Mouse (Mus musculus): Measurements from ENCODE around the gene Cdh7. TPM values are rescaled to one million over a fixed set of nuclear protein-coding genes. Genes with fewer than 3 reads are reported as not detected.

The Cdh7 gene
- polyA plus RNA-seq, 1 experiment from 2014 or later, result 6.0 TPM

GRCm38 (mm10) chr1:109985468-109985867 lies 3.2 kb downstream of the Cdh7 start:
- H3K4me2 ChIP-seq (ENCODE audit: low read depth), result no peak overlapping the region
- no peaks in the 10 kb centered on the region for H3K36me3 ChIP-seq (ENCODE audit: control insufficient read depth, insufficient read depth, low read length)
- no peaks in the 10 kb centered on the region for H3K9me3 ChIP-seq (ENCODE audit: control insufficient read depth, low read length)
- no peak overlapping the region for H3K27ac ChIP-seq (ENCODE audit: low read depth, low read length)
- H3K4me3 ChIP-seq (ENCODE audit: low read depth, low read length), result no peak overlapping the region
- WGBS, result 18% methylated on average over 1 of the region's 1 CpGs
- peak; percentile 55 for DNase-seq (ENCODE audit: low spot score)
- ATAC-seq (ENCODE audit: insufficient read depth, low FRiP score, low TSS enrichment), result peak; percentile 29
- H3K9ac ChIP-seq (ENCODE audit: low read length), result no peak overlapping the region
- no peaks in the 10 kb centered on the region for H3K4me1 ChIP-seq (ENCODE audit: control insufficient read depth, insufficient read depth, low read length)
- H3K27me3 ChIP-seq (ENCODE audit: control insufficient read depth, insufficient read depth, low read length), result no peaks in the 10 kb centered on the region

GRCm38 (mm10) chr1:109989541-109989940 lies 7.3 kb downstream of the Cdh7 start:
- Histone ChIP-seq H3K36me3 (ENCODE audit: control insufficient read depth, insufficient read depth, low read length) (no peaks in the 10 kb centered on the region), H3K4me3 (ENCODE audit: low read depth, low read length) (no peak overlapping the region), H3K9me3 (ENCODE audit: control insufficient read depth, low read length) (no peaks in the 10 kb centered on the region), H3K4me1 (ENCODE audit: control insufficient read depth, insufficient read depth, low read length) (no peaks in the 10 kb centered on the region), H3K27ac (ENCODE audit: low read depth, low read length) (no peak overlapping the region), H3K27me3 (ENCODE audit: control insufficient read depth, insufficient read depth, low read length) (no peaks in the 10 kb centered on the region), H3K9ac (ENCODE audit: low read length) (no peak overlapping the region), H3K4me2 (ENCODE audit: low read depth) (no peak overlapping the region)
- 84% methylated on average over 2 of the region's 2 CpGs for whole genome bisulfite sequencing
- no peak for ATAC-seq (ENCODE audit: insufficient read depth, low FRiP score, low TSS enrichment)
- DNase-seq (ENCODE audit: low spot score), result no peak

- DNase-seq (ENCODE audit: low spot score), result no peak
- no peak overlapping the region for H3K27ac ChIP-seq (ENCODE audit: low read depth, low read length)
- ATAC-seq (ENCODE audit: insufficient read depth, low FRiP score, low TSS enrichment), result no peak
- no peak overlapping the region for H3K4me2 ChIP-seq (ENCODE audit: low read depth)
- H3K4me3 ChIP-seq (ENCODE audit: low read depth, low read length), result no peak overlapping the region
- no peaks in the 10 kb centered on the region for H3K9me3 ChIP-seq (ENCODE audit: control insufficient read depth, low read length)
- no peaks in the 10 kb centered on the region for H3K27me3 ChIP-seq (ENCODE audit: control insufficient read depth, insufficient read depth, low read length)
- WGBS, result 85% methylated on average over 5 of the region's 5 CpGs
- no peaks in the 10 kb centered on the region for H3K36me3 ChIP-seq (ENCODE audit: control insufficient read depth, insufficient read depth, low read length)
- H3K9ac ChIP-seq (ENCODE audit: low read length), result no peak overlapping the region
- H3K4me1 ChIP-seq (ENCODE audit: control insufficient read depth, insufficient read depth, low read length), result no peaks in the 10 kb centered on the region
Measured at GRCm38 (mm10) chr1:109993906-109994305, 11.7 kb downstream of the Cdh7 start.

- DNase-seq (ENCODE audit: low spot score) (no peak), ATAC-seq (ENCODE audit: insufficient read depth, low FRiP score, low TSS enrichment) (no peak)
- Histone ChIP-seq H3K36me3 (ENCODE audit: control insufficient read depth, insufficient read depth, low read length) (no peaks in the 10 kb centered on the region), H3K27me3 (ENCODE audit: control insufficient read depth, insufficient read depth, low read length) (no peaks in the 10 kb centered on the region), H3K4me2 (ENCODE audit: low read depth) (no peak overlapping the region), H3K27ac (ENCODE audit: low read depth, low read length) (no peak overlapping the region), H3K4me3 (ENCODE audit: low read depth, low read length) (no peak overlapping the region), H3K4me1 (ENCODE audit: control insufficient read depth, insufficient read depth, low read length) (no peaks in the 10 kb centered on the region), H3K9me3 (ENCODE audit: control insufficient read depth, low read length) (no peaks in the 10 kb centered on the region), H3K9ac (ENCODE audit: low read length) (no peak overlapping the region)
Measured at GRCm38 (mm10) chr1:110004451-110004850, 22.2 kb downstream of the Cdh7 start.

- Histone ChIP-seq H3K9ac (ENCODE audit: low read length) (no peak overlapping the region), H3K27ac (ENCODE audit: low read depth, low read length) (no peak overlapping the region), H3K9me3 (ENCODE audit: control insufficient read depth, low read length) (no peaks in the 10 kb centered on the region), H3K4me3 (ENCODE audit: low read depth, low read length) (no peak overlapping the region), H3K36me3 (ENCODE audit: control insufficient read depth, insufficient read depth, low read length) (no peaks in the 10 kb centered on the region), H3K4me1 (ENCODE audit: control insufficient read depth, insufficient read depth, low read length) (no peaks in the 10 kb centered on the region), H3K4me2 (ENCODE audit: low read depth) (no peak overlapping the region), H3K27me3 (ENCODE audit: control insufficient read depth, insufficient read depth, low read length) (no peaks in the 10 kb centered on the region)
- WGBS, result 85% methylated on average over 3 of the region's 3 CpGs
- no peak for ATAC-seq (ENCODE audit: insufficient read depth, low FRiP score, low TSS enrichment)
- no peak for DNase-seq (ENCODE audit: low spot score)
Measured at GRCm38 (mm10) chr1:110005038-110005437, 22.8 kb downstream of the Cdh7 start.

GRCm38 (mm10) chr1:110012153-110012552 lies 29.9 kb downstream of the Cdh7 start:
- ATAC-seq (ENCODE audit: insufficient read depth, low FRiP score, low TSS enrichment) (no peak), DNase-seq (ENCODE audit: low spot score) (no peak)
- no peaks in the 10 kb centered on the region for H3K27me3 ChIP-seq (ENCODE audit: control insufficient read depth, insufficient read depth, low read length)
- 88% methylated on average over 1 of the region's 1 CpGs for WGBS
- H3K9me3 ChIP-seq (ENCODE audit: control insufficient read depth, low read length), result no peaks in the 10 kb centered on the region
- H3K4me1 ChIP-seq (ENCODE audit: control insufficient read depth, insufficient read depth, low read length), result no peaks in the 10 kb centered on the region
- no peak overlapping the region for H3K4me2 ChIP-seq (ENCODE audit: low read depth)
- no peak overlapping the region for H3K9ac ChIP-seq (ENCODE audit: low read length)
- H3K27ac ChIP-seq (ENCODE audit: low read depth, low read length), result no peak overlapping the region
- no peaks in the 10 kb centered on the region for H3K36me3 ChIP-seq (ENCODE audit: control insufficient read depth, insufficient read depth, low read length)
- no peak overlapping the region for H3K4me3 ChIP-seq (ENCODE audit: low read depth, low read length)

GRCm38 (mm10) chr1:110056317-110056716 lies 74.1 kb downstream of the Cdh7 start:
- no peaks in the 10 kb centered on the region for H3K27me3 ChIP-seq (ENCODE audit: control insufficient read depth, insufficient read depth, low read length)
- no peak; the same call in 1 of the 2 replicates for ATAC-seq (ENCODE audit: insufficient read depth, low FRiP score, low TSS enrichment)
- no peak overlapping the region for H3K4me3 ChIP-seq (ENCODE audit: low read depth, low read length)
- H3K27ac ChIP-seq (ENCODE audit: low read depth, low read length), result no peak overlapping the region
- no peaks in the 10 kb centered on the region for H3K9me3 ChIP-seq (ENCODE audit: control insufficient read depth, low read length)
- no peak for DNase-seq (ENCODE audit: low spot score)
- no peaks in the 10 kb centered on the region for H3K4me1 ChIP-seq (ENCODE audit: control insufficient read depth, insufficient read depth, low read length)
- no peak overlapping the region for H3K9ac ChIP-seq (ENCODE audit: low read length)
- no peak overlapping the region for H3K4me2 ChIP-seq (ENCODE audit: low read depth)
- H3K36me3 ChIP-seq (ENCODE audit: control insufficient read depth, insufficient read depth, low read length), result no peaks in the 10 kb centered on the region

GRCm38 (mm10) chr1:110067405-110067804 lies 85.2 kb downstream of the Cdh7 start:
- no peak overlapping the region for H3K4me2 ChIP-seq (ENCODE audit: low read depth)
- no peaks in the 10 kb centered on the region for H3K9me3 ChIP-seq (ENCODE audit: control insufficient read depth, low read length)
- no peak overlapping the region for H3K4me3 ChIP-seq (ENCODE audit: low read depth, low read length)
- no peak for DNase-seq (ENCODE audit: low spot score)
- ATAC-seq (ENCODE audit: insufficient read depth, low FRiP score, low TSS enrichment), result no peak
- WGBS, result 95% methylated on average over 1 of the region's 1 CpGs
- H3K27ac ChIP-seq (ENCODE audit: low read depth, low read length), result no peak overlapping the region
- no peaks in the 10 kb centered on the region for H3K4me1 ChIP-seq (ENCODE audit: control insufficient read depth, insufficient read depth, low read length)
- no peak overlapping the region for H3K9ac ChIP-seq (ENCODE audit: low read length)
- no peaks in the 10 kb centered on the region for H3K27me3 ChIP-seq (ENCODE audit: control insufficient read depth, insufficient read depth, low read length)
- no peaks in the 10 kb centered on the region for H3K36me3 ChIP-seq (ENCODE audit: control insufficient read depth, insufficient read depth, low read length)

- Histone ChIP-seq H3K4me3 (ENCODE audit: low read depth, low read length) (no peak overlapping the region), H3K9ac (ENCODE audit: low read length) (no peak overlapping the region), H3K4me2 (ENCODE audit: low read depth) (no peak overlapping the region), H3K27ac (ENCODE audit: low read depth, low read length) (no peak overlapping the region), H3K36me3 (ENCODE audit: control insufficient read depth, insufficient read depth, low read length) (no peaks in the 10 kb centered on the region), H3K27me3 (ENCODE audit: control insufficient read depth, insufficient read depth, low read length) (no peaks in the 10 kb centered on the region), H3K9me3 (ENCODE audit: control insufficient read depth, low read length) (no peaks in the 10 kb centered on the region), H3K4me1 (ENCODE audit: control insufficient read depth, insufficient read depth, low read length) (no peaks in the 10 kb centered on the region)
- no peak for ATAC-seq (ENCODE audit: insufficient read depth, low FRiP score, low TSS enrichment)
- no peak for DNase-seq (ENCODE audit: low spot score)
Measured at GRCm38 (mm10) chr1:110078471-110078870, 96.2 kb downstream of the Cdh7 start.
